Mouse (Mus musculus) adrenal gland, postnatal 4 days (tissue): ENCODE data around the gene Trim14. TPM values are rescaled to one million over a fixed set of nuclear protein-coding genes. Genes with fewer than 3 reads are reported as not detected.

Source experiments
- DNase-seq, 2 experiments: peaks; one replicate each; pipeline ENCODE4 v3.0.0; 2021 to 2022; ENCODE audit warnings: low spot score in 2 of 2, mixed read lengths in 2 of 2
- total RNA-seq, 2 experiments: library from RNA; stranded (reverse); gene quantifications; 2 replicates each; pipeline ENCODE4 v1.2.3; 2021

Trim14 gene
- total RNA-seq, 2 experiments from 2014 or later, result 7.2 to 7.5 TPM

GRCm38 (mm10) chr4:46532511-46532910, 3.4 kb downstream of the Trim14 start:
- DNase-seq, result no peak

GRCm38 (mm10) chr4:46529722-46530121, 6.2 kb downstream of the Trim14 start:
- DNase-seq, result no peak

DNA sequence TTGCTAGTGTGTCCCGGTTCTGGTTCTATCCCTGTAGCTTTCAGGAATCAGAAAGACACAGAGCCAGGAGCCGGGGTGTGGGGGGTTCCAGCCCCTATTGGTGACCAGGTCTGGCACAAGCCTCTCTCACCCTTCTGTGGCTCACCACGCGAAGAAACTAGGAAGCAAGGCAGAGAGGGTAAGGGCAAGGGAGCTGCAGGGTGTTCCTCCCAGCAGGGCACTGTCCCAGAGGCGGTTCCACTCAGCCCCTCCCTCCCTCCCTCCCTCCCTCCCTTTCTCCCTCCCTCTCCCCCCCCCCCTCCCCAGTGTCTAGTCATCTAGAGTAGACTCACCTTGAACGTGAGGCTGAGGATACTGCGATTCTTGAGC, 8.4 kb downstream of the Trim14 start:
- no peak for DNase-seq

- no peak for DNase-seq
Measured at GRCm38 (mm10) chr4:46526798-46527557, 9.0 kb downstream of the Trim14 start.

DNA sequence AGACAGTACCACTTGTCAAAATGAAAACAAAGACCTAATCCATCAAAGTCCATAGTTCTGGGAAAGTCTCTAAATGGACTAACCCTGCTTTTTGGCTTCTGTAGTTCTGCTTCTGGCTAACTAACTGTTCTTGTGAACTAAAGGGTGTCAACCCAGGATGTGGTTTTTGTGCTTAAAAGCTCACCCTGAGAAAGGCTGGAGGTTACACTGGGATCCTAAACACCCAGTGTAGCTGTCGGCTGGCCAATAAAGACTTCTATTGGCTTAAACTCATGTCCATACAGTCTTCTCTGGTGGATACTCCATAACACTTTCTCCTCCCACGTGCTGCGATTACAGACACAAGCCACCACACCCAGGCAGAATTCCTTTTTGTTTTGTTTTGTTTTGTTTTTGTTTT, 9.7 kb downstream of the Trim14 start:
- DNase-seq, result no peak

- DNase-seq, result no peak
Measured at GRCm38 (mm10) chr4:46523324-46523723, 12.6 kb downstream of the Trim14 start.

DNA sequence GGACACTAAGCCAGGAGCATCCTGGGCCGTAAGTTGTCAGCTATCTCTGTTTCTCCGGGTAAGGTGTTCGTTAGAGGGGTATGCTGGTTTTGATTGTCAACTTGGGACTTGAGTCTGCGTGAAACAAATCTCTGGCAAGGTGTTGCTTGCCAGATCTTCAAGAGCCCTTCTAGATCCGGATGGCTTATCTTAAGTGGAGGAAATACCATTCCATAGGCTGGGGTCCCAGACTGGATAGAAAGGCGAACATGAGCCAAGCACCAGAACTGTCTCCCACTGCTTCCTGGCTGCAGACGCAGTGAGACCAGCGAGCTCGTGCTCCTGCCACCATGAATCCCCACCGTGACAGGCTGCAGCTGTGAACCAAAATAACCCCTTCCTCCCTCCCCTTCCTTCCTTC, 14.5 kb downstream of the Trim14 start:
- no peak for DNase-seq

- DNase-seq, result no peak
Measured at GRCm38 (mm10) chr4:46520491-46520890, 15.4 kb downstream of the Trim14 start.

DNA sequence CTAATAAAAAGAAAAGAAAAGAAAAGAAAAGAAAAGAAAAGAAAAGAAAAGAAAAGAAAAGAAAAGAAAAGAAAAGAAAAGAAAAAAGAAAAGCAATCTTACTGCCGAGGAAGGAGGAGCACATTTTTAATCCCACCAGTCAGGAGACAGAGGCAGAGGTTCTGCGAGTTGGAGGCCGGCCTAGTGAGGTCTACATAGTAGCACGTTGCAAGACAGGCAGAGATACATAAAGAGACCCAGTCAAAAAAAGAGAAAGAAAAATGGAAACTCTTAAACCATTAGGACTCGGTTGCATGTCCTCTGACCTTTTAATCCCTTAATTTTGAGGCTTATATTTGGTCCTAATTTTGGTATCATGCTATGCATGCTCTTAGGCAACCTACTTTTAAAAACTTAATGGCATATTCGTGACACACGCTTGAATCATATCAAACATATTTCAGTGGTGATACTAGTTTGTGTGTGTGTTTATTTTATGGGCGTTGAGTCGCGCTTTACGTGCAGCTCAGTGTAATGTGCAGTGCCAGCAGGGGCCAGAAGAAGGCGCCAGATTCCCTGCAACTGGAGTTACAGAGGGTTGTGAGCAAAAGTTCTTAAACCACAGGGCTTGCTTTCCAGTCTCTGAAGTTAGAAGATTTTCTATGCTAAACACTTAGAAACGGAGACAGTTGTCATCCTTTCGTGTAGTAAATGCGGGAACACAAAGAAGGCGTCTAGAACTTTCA, 28.0 kb downstream of the Trim14 start:
- peak; percentile 57 to 60 for DNase-seq

GRCm38 (mm10) chr4:46506801-46507610, 28.9 kb downstream of the Trim14 start:
- peak; percentile 90 to 94 for DNase-seq

DNA sequence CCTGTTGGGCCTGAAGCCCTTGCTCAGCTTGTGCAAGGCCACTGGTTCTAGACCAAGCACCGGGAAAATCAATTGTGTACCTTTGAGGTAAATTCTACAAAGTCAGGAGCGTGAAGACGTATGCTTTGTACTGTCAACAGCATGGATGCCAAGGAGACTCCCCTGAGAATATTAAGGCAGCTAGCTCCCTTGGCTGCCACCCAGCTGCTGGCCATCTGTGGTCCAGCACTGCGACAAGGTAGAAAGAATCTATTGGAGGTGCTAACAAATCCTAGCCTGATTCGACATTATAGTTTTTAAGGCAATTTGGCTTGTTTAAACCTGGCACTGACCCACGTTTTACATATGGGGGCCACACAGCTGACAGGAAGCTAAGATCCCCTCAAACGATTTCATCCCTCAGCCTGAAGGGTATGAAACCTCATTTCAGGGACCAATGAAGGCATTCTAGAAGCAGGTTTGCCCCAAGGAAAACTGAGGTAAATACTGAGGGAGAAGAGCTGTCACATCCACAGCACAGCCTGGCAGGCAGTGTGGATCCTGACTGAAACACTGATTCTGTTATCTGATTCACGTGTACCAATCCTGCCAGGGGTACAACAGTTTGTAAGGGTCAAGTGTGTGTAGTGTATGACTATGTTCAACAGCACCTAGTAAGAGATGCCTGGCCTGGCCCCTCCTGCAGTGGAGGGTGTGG, 30.4 kb downstream of the Trim14 start:
- DNase-seq, result no peak

DNA sequence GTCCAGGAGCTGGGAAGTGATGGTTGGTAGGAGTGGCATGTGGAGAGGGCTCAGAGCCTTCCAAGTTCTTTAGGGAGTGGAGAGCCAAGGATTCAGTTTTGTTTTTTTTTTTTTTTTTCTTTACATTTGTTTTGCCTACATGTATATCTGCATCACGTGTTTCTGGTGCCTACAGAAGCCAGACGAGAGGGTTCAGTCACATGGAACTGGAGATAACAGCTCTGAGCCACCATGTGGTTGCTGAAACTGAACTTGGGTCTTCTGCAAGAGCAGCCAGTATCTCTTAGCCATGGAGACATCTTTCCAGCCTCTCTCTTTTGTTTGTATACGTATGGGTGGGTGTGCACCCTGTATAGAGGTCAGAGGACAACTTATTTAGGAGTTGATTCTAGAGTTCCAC, 32.1 kb downstream of the Trim14 start:
- no peak for DNase-seq

GRCm38 (mm10) chr4:46502606-46503502, 33.1 kb downstream of the Trim14 start:
- no peak for DNase-seq

- DNase-seq, result no peak
Measured at GRCm38 (mm10) chr4:46498976-46499375, 37.0 kb downstream of the Trim14 start.

GRCm38 (mm10) chr4:46498511-46498910, 37.4 kb downstream of the Trim14 start:
- DNase-seq, result no peak

GRCm38 (mm10) chr4:46497286-46497892, 38.6 kb downstream of the Trim14 start:
- peak; percentile 47 to 51 for DNase-seq

GRCm38 (mm10) chr4:46495543-46495942, 40.4 kb downstream of the Trim14 start:
- no peak for DNase-seq

GRCm38 (mm10) chr4:46493071-46493470, 42.9 kb downstream of the Trim14 start:
- DNase-seq, result no peak

DNA sequence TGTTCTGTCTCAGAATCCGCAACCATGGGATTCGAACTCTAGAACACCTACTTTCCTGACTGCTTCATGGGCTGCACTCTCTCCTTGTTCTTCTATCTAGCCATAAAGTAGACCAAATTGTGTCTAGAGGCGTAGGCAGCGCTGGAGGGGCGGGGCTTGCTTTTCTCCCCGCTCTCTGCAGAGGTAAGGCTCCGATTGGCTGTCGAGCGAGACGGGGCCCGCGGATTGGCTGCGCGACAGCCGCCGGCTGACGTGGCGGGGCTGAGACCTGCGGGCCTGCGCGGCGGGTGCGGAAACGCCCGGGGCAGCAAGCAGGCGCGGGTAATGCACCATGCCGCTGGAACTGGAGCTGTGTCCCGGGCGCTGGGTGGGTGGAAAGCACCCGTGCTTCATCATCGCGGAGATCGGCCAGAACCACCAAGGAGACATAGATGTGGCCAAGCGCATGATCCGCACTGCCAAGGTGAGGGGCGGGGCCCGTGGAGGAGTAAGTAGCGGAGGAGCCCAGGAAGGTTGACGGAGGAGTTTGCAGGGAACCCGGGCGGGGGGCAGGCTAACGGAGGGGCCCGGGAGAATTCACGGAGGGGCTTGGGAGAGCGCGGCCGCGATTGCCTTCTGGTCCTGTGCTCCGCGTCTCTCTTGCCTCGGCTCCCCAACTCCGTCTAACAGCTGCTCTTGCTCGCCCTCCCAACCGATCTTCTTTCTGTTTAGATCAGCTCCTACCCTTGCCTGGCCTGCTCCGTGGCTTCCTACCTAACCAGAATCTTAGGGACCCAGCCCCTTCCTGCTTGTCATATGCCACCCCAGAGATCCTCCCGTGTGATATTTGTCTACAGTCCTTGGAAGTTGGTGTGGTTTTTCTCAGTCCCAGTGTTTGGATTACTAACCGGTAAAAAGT, 46.7 kb downstream of the Trim14 start, which contains the start of gene Nans:
TSS of gene Nans (plus strand) at position 221 of the 898 bp plus-strand sequence.
- peak; percentile 89 to 91 for DNase-seq
